Mouse (Mus musculus): ENCODE measurements around the gene Mob4. TPM values are rescaled to one million over a fixed set of nuclear protein-coding genes. Genes with fewer than 3 reads are reported as not detected.

Mob4 gene
- polyA plus RNA-seq, 1 experiment from 2014 or later = 124 TPM

GRCm38 (mm10) chr1:55195021-55195420 lies 64.0 kb downstream of the Mob4 start:
- no peak overlapping the region for H3K4me3 ChIP-seq
- H3K27ac ChIP-seq = no peak overlapping the region
- H3K27me3 ChIP-seq (ENCODE audit: poor library complexity, severe bottlenecking) = peaks cover 45% of the 10 kb centered on the region
- no peaks in the 10 kb centered on the region for H3K36me3 ChIP-seq (replicated peaks)
- no peaks in the 10 kb centered on the region for H3K9me3 ChIP-seq
- no peak for DNase-seq (ENCODE audit: extremely low spot score, low spot score)
- 66% methylated on average over 4 of the region's 4 CpGs for WGBS
- peaks cover 65% of the 10 kb centered on the region for H3K4me1 ChIP-seq

GRCm38 (mm10) chr1:55196327-55197003 lies 65.4 kb downstream of the Mob4 start:
- Histone ChIP-seq H3K27ac (no peak overlapping the region), H3K27me3 (ENCODE audit: poor library complexity, severe bottlenecking) (peaks cover 55% of the 10 kb centered on the region), H3K36me3 (replicated peaks) (no peaks in the 10 kb centered on the region), H3K4me1 (peaks cover 65% of the 10 kb centered on the region), H3K9me3 (no peaks in the 10 kb centered on the region), H3K4me3 (no peak overlapping the region)
- no peak for DNase-seq (ENCODE audit: extremely low spot score, low spot score)
- WGBS = 48% methylated on average over 6 of the region's 6 CpGs

GRCm38 (mm10) chr1:55198719-55199118 lies 67.7 kb downstream of the Mob4 start:
- Histone ChIP-seq H3K36me3 (replicated peaks) (no peaks in the 10 kb centered on the region), H3K4me1 (peaks cover 53% of the 10 kb centered on the region), H3K4me3 (no peak overlapping the region), H3K27me3 (ENCODE audit: poor library complexity, severe bottlenecking) (peaks cover 51% of the 10 kb centered on the region), H3K27ac (peak overlapping the region; percentile 40), H3K9me3 (no peaks in the 10 kb centered on the region)
- no peak for DNase-seq (ENCODE audit: extremely low spot score, low spot score)
- WGBS = 6% methylated on average over 3 of the region's 3 CpGs

GRCm38 (mm10) chr1:55201850-55202752 lies 71.1 kb downstream of the Mob4 start:
- peak overlapping the region; percentile 35; the same call in 1 of the 2 replicates for H3K27ac ChIP-seq
- no peak overlapping the region for H3K4me3 ChIP-seq
- H3K36me3 ChIP-seq (replicated peaks) = no peaks in the 10 kb centered on the region
- no peaks in the 10 kb centered on the region for H3K9me3 ChIP-seq
- peaks cover 33% of the 10 kb centered on the region for H3K4me1 ChIP-seq
- H3K27me3 ChIP-seq (ENCODE audit: poor library complexity, severe bottlenecking) = peaks cover 18% of the 10 kb centered on the region; the same call in 1 of the 2 replicates
- no peak for DNase-seq (ENCODE audit: extremely low spot score, low spot score)
- WGBS = 74% methylated on average over 18 of the region's 18 CpGs

Other genes starting within 250 kb of the Mob4 start
- gene Ankrd44, start 204.8 kb upstream of the Mob4 start, polyA plus RNA-seq (2016; fragmentation: Nextera tagmentation; extraction: Ambion mirVana) = 13.8 and 15.2 TPM in 2 replicates
- gene Sf3b1, start 103.8 kb upstream of the Mob4 start, polyA plus RNA-seq (2016; fragmentation: Nextera tagmentation; extraction: Ambion mirVana) = 296 and 303 TPM in 2 replicates
- gene Coq10b, start 78.5 kb upstream of the Mob4 start, polyA plus RNA-seq (2016; fragmentation: Nextera tagmentation; extraction: Ambion mirVana) = 21.7 and 23.5 TPM in 2 replicates
- gene Hspe1, start 43.1 kb upstream of the Mob4 start, polyA plus RNA-seq (2016; fragmentation: Nextera tagmentation; extraction: Ambion mirVana) = 671 and 693 TPM in 2 replicates
- 636 and 697 TPM in 2 replicates for gene Hspd1, start 43.0 kb upstream of the Mob4 start, polyA plus RNA-seq (2016; fragmentation: Nextera tagmentation; extraction: Ambion mirVana)
- gene Rftn2, start 95.6 kb downstream of the Mob4 start, polyA plus RNA-seq (2016; fragmentation: Nextera tagmentation; extraction: Ambion mirVana) = 5.2 and 6.2 TPM in 2 replicates
- gene Mars2, start 105.9 kb downstream of the Mob4 start, polyA plus RNA-seq (2016; fragmentation: Nextera tagmentation; extraction: Ambion mirVana) = 3.4 and 3.6 TPM in 2 replicates
- 0.20 and 0.30 TPM in 2 replicates for gene Boll, start 232.2 kb downstream of the Mob4 start, polyA plus RNA-seq (2016; fragmentation: Nextera tagmentation; extraction: Ambion mirVana)

Measured in forebrain, embryonic 10.5 days (tissue).